Mouse (Mus musculus) adrenal gland, postnatal 14 days (tissue): ENCODE results near the gene Prep. TPM values are rescaled to one million over a fixed set of nuclear protein-coding genes. Genes with fewer than 3 reads are reported as not detected.
"Not testable (repeated sequence)": the region's sequence is repeated elsewhere in the genome, so short reads cannot be mapped to it uniquely, and the experiment has no call there.

Source experiments
- DNase-seq: peaks from one replicate; pipeline ENCODE4 v3.0.0; 2021; ENCODE audit warnings: mixed read lengths
- total RNA-seq: library from RNA; stranded (reverse); gene quantifications from 2 replicates; pipeline ENCODE4 v1.2.3, GENCODE M21; 2021

The Prep gene
- total RNA-seq, 1 experiment from 2014 or later: 18.3 TPM

DNA sequence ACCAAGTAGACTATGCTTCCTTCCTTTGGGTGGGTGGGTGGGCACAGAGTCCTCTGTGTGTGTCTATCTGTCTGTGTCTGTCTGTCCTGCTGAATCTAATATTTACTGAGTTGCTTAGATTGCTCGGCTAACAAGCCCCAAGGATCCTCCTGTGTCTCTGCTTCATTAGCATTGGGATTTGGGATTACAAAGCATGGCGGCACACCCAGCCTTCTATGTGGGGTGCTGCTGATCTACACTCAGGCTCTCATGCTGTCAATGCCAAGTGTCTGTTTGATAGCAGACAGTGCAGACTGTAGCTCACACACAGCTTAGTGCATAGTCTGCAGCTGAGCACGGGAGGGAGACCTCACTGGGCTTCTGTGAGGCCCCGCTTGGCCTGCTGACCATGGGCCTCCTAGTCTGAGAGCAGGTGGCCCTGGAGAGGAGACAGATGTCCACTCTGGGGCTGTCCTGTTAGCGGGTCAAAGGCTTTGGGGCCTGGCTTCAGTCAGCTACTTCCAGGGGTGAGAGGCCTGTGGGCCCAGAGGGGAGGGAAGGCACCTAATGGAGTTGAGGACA lies 8.6 kb downstream of the Prep start:
- no peak for DNase-seq

DNA sequence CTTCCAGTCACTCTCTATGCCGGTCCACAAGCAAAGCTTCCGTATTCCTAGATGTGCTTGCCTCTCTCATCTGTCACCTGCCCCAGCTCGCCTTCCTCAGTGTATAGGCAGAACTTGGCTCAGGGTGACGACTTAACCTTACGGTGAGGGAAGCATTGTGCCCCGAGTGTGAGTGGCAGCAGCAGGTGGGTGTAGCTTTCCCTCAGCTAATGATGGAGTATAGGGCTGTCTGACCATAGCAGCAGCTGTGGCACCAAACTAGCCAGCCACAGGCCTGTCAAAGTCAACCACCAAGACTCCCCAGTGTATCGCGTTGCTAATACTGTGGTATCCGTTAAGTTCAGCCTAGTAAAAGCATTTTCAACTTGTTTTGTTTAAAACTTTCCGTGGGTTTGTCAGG lies 9.6 kb downstream of the Prep start:
- no peak for DNase-seq

DNA sequence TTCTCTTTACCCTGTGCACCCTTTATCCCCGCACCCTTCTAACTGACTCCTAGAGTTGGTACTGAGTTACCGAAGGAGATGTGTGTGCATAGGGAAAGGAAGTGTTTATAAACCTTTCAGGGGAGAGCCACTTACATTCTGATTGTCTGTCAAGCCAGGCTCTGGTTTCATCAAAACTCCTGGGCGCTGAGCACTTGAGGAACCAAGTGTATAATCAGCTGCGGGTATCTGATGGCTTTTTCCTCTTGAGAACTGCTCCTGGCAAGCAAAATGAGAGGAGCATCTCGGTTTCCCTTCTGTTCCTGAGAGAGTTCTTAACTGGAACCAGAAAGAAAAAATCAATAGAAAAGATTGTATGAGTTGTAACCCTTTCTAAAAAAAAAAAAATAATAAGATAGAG lies 10.3 kb downstream of the Prep start:
- DNase-seq: no peak

DNA sequence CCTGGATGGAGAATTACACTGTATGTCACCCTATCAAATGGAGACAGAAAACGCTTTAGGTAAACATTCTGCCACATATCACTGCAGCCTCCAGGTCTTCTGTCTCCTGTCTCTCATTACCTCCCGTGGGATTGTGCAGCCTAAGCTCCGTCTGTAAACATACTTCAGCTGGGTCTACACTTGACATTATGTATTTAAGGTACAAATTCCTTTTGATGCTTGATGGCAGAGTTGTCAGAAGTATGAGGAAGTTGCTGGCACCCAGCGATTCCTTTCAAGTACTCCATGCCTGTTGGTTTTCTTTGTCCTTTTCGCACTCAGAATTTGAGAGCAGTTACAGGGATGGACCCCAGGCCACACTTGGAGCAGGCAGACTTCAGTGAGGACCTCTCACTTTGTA lies 12.8 kb downstream of the Prep start:
- DNase-seq: no peak

DNA sequence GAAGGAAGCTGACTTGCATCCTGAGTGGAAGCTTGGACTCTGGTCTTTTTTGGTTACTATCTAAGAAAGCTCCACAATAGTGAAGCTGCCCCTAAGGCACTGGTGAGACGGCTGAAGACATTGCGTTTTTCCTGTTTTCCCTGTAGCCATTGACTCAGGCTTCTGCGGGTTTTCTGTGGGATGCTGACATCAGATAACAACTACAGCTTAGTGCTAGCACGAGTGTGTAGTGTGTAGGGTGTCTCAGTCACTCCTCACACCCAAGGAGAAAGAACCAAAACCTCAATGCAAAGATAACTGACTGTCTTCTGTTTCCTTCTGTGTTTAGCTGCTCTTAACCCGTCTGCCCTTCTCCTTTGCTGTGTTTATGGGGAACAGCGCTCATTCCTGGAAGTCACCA lies 13.5 kb downstream of the Prep start:
- DNase-seq: no peak

DNA sequence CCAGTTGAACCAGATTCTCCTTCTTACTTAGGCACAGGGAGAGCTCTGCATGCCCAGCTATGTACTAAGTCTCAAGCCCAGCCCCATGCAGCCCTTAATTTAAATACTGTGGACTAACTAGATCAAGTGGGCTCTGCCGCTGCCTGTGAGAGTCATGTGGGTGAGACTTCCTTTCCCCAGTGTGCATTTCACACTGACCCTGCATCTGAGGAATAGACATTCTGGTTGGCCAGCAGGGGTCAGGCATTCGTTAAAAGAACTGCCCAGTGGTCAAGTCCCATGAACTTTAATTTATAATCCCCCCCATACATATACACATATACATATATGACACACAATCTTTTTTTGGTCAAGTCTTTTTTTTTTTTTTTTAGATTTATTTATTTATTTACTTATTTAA lies 15.7 kb downstream of the Prep start:
- no peak for DNase-seq

DNA sequence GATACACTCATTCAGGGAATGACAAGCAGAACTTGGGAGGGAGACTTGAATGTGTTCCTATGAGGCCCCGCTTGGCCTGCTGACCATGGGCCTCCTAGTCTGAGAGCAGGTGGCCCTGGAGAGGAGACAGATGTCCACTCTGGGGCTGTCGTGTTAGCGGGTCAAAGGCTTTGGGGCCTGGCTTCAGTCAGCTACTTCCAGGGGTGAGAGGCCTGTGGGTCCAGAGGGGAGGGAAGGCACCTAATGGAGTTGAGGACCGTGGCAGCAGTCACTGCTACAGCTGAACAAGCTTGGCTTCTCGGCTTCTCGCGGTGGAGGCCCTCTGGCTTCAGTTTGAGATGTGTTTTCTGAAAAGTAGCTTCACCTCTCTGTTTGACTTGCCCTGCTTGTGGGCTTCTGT lies 17.0 kb downstream of the Prep start:
- not testable (repeated sequence) for DNase-seq

DNA sequence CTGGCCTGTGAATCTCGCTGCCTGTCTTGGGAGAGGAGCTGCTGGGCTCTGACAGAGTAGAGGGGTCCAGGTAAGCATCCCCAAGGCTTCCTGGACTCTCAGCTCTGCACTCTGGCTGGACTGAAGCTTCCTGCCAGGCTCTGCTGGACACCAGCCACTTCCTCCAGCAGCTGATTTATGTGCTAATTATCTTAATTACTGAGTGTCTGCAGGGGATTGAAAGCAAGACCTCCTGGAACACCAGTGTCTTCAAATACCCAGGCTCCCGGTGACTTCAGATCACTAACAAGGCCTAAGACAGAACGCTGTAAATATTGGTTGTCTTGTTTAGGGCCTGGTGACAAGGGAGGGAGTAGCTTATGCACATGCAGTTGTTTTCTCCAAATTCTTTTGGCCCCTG lies 17.5 kb downstream of the Prep start:
- no peak for DNase-seq

DNA sequence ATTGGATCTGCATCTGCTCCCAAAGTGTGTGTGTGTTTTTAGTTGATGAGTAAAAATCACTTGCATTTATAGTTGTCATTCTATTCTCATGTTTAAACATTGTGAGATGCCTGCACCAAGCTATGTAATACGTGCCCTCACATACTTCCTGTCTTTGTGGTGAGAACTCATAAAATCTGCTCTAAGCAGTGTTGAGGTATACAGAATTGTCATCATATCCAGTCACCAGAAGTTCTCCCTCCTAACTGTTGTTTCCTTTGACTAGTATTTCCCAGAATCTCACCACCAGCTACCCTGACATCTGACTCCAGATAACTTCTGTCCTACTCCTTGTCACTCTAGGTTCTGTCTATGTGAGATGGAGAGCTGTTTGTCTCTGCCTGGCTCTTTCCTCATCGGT lies 18.3 kb downstream of the Prep start:
- no peak for DNase-seq

DNA sequence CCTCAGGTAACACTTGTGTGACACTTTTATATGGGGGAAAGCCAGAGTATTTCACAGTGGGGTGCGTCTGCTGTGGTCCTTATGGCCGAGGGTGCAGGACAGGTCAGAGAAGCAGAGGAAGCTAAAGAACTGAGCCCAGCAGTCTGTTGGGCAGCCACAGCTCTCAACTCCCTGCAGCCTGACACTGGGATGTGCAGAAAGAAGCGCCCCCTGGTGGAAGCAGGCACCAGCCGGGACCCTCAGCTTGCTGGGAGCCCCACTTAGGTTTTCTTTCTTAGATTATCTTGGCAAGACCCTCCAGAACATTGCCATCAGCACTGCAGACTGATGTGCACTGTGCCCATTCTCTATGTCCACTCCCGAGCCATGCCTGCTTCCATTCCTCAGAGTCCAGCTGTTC lies 19.6 kb downstream of the Prep start:
- DNase-seq: peak; percentile 65

DNA sequence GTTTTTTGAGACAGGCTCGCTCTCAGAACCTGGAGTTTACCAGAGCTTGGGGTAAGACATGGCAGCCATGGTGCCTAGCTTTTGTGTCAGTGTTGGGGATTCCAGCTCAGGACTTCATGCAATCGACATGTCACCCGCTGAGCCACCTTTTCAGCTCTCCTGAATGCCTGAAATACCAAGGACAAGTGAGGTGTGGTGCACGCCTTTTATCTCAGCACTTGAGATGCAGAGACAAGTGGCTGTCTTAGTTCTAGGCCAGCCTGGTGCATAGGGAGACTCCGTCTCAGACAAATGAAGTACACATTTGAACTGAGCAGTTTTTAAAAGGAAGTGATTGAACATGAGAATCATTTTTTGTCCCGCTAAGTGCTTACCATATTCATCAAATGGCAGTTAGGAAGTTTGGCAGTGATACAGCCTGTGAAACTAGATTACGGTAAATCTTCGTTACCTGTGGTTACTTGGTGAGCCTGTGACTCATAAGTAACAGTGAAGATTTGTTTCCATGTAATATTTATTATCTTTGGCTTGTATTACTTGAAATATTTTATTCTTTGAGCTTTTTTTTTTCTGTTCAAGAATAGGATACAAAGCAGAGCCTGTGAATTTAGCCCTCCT lies 24.6 kb downstream of the Prep start:
- no peak for DNase-seq

DNA sequence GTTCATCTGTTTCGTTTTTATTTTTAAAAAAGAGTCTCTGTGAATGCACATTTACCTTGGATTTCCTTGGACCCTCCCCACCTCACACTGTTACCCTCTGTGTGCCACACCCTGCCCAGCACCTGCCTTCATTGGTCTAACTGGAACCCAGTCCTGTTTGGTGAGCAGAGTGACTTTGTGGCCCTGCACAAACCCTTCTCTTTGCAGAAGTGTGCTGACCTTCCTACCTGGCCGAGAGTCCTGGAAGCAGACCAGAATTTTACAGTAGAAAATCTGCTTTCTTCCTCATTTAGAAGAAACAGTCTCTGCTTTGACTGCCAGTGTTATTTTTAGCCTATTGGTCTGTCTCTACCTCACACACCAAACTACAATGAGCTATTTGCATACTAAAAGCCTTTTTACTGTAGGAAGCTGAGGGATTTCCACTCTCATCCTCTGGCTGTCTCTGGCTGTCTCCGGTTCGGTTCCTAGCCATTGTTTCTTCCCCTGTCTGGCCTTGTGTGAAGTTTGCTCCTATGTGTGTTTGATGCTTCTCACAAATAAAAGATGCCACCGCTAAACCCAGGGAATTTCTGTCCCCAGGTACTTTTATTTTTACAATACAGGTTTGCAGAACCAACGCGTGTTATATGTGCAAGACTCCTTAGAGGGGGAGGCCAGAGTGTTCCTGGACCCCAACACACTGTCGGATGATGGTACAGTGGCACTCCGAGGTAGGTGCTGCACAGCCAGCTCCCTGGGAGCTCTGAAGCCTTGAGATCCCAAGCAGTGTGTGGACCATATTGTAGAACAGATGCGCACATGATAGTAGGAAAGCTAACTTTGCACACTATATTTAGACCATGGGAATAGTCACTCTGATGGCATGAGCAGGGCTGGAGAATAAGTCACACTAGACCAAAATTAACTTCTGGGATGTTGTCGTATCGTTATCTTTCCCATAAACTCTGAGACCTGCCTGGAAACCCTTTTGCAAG lies 25.4 kb downstream of the Prep start:
- DNase-seq: no peak

DNA sequence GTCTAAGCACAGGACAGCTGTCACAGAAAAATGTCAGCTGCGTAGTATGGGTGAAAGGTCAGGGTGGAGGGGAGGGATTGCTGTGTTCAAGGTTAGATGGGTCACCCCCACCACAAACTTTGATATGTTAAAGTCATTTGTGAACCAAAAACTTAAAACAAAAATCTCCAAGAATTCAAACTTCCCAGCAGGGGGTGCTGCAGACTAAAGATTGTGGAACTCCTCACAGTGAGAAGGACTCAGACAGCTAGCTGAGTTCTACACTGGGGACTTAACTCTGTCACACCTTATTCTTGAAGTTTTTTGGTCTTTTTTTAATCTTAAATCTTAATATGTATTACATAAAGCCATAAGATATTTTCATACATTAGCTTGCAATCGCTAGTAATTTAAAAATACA lies 31.7 kb downstream of the Prep start:
- DNase-seq: peak; percentile 55

DNA sequence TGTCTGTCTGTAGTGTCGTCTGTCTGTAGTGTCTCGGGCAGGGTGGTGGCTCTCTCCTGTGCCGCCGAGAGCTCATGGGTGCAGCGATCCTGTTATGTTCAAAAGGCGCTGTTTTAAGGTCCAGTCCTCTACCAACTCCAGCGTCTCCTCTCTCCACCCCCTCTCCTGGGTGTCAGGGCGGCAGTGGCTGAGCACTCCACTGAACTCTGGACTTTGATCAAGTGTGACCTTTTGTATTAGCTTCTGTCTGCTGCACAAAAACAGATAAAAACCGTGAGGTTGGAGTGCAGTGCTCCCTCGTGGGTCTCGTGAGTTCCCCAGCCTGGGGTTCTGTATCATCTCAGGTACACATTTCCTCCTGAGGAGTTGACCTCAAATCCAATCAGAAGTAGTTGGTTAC lies 33.5 kb downstream of the Prep start:
- DNase-seq: no peak

DNA sequence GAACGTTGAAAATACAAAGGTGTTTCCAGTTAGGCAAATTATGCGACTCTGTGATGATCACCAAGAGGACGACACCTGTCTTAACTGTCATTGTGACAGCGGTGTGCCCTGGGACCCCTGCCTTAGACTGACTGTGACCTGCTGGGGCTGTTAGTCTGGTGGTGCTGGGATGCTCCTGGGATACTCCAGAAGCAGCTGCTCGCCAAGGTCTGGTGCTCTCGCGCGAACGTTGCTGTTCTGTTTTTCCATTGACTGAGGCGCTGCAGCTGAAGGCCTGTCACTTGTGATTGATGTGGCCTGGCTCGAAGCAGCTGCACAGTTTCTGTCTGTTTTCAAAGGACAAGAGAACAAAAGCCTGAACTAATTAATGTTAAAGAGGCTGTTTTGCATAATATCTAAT lies 36.2 kb downstream of the Prep start:
- peak; percentile 61 for DNase-seq

DNA sequence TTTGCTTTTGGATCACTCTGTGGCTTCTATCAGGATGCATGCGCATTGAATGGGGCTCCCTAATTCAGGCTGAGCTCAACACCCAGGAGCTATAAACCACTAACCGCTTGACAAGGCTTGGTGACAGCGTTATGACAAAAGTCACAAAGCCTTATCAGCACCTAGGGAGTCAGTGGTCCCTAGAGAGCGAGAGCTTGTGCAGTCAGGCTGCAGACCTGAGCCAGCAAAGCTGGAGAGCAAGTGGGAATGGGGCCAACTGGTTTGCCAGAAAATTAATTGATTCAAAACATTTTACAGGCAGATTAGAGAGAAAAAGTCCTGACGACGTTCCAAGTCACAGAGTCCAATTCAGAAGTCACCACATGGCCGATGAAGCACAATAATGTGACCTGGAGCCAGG lies 37.1 kb downstream of the Prep start:
- DNase-seq: peak; percentile 50

DNA sequence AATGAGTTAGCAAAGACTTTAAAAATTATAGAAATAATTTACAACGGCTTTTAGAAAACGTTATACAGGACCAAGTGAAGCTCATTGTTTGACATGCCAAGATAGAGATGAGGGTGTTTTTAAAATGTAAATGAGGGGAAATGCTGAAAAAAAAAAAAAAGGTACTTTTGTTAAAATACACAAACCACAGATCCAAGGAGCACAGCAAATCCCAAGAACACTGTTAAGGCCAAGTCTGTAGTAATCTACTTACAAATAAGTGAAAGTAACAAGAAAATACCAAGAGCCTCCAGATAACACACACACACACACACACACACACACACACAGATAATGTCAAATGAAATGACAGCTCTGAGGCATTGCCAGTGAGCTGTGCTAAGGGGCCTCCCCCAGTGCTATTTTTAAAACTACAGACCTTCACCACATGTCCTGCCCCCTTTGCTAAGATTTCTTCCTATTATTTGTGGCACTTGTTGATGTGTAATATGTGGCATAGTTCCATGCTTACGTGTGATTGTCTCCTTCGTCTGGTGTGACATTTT lies 37.6 kb downstream of the Prep start:
- DNase-seq: no peak

DNA sequence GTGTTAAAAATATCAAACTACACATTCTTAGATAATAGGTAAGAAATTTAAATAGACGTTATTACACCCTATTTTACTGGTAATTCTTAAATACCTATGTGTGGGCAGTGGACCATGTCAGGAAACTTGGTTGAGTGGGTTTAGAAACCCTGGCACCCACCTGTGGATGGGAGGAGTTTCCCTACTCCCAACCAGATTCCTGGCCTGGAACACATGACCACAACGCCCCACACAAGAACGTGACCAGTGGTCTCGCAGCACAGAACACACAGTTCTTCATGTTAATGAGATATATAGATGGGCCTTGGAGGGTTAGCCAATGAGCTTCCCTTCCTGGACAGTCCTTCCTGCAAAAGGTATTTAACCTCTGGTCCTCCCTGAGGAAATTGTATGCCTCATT lies 39.5 kb downstream of the Prep start:
- no peak for DNase-seq

DNA sequence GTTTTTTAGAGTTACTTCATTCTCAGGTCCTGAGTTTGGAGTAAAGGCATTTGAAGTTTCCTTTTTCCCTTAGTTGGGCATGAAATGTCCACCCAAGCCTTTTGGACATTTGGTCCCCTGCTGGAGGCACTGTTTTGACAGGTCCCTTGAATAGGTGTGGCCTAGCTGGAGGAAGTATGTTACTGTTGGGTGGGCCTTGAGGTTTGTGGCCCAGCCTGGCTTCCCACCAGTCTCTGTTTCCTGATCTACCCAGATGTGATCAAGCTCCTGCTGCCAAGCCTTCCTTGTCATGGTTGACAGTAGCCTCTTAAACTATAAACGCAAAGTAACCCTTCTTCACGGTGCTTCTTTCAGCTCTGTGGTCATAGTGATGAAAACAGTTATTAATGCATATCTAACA lies 40.3 kb downstream of the Prep start:
- no peak for DNase-seq

DNA sequence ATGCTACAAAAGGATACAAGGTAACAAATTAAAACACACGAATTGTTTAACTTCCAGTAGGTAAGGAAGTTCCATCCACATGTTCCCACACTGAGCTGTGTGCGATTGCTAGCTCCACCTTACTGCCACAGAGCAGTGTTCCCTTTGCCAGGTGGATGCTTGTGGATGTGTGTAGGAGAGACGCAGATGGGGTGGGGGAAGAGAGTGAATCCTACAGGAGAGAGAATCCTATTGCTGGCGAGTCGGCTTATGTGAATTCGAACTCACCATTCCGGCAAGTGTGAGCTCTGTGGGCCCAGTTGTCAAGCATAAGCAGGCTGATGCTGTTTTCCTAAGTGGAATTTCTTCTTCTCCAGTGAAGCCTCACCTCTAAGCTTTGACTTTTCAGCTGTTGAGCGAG lies 42.0 kb downstream of the Prep start:
- DNase-seq: no peak

DNA sequence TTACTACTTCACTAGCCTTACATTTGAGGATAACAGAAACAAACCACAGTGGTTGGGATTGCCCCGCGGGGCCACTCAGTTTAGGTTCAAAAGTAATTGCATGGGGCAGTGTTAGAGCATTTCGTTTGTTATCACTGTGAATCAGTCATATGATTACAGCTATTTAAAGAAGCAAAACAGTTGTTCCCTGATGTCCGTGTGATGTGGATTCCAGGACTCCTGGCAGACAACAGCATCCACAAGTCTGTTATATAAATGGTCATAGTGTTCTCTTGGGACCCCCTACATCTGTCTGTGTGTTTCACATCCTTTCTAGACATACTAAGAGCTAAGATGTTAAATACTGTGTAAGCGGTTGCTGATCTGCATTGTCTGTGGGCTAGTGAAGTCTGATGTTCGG lies 43.0 kb downstream of the Prep start:
- DNase-seq: no peak

DNA sequence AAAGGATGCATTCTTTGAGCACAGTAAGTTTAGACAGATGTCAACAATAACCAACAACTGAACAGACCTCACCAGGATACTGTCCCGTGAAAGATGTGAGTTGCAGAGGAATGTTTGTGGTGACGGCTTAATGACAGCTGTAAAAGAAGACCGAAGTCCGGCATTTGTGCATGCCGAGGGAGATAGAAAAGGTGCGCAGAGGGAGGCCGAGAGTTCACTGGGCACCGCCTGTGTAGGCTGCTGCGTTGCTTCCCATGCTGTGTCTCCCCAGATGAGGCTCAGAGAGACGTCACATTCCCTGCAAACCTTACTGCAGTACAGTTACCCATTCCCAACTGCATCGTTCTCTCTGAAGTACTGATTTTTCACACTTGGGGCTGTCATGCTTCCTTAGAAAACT lies 45.9 kb downstream of the Prep start:
- no peak for DNase-seq

DNA sequence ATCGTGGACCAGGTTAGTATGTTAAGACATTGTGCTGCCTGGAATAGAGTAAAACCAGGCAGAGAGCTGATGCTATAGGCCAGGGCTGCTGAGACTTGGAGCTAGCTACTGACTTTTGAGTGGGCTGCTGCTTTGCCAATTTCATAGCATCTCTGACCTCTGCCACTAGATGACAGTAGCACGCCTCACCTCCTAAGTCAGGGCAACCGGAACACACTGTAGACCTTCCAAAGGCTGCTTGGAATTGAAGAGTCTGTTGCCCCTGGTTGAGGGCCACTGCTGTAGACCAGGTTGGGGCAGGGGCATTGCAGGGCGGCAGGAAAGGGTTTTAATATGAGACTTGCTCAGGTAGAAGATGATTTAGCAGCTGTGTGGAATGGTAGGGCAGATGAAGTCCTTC lies 47.5 kb downstream of the Prep start:
- DNase-seq: no peak
